Mouse (Mus musculus) kidney, adult 2 months (tissue): Measurements from ENCODE around the gene Gm9837.

ENCODE experiments used
- CTCF ChIP-seq: fragments of 200-500 bp; conservative IDR thresholded peaks from 2 replicates; pipeline ENCODE4 v1.5.1; 2011; ENCODE audit warnings: low read depth, mild to moderate bottlenecking, control low read depth, low read length, moderate library complexity, mixed read lengths; ENCODE audit not compliant: insufficient read depth, insufficient read length
- POLR2A ChIP-seq: fragments of 200-500 bp; IDR thresholded peaks from one replicate; pipeline ENCODE4 v1.6.1; 2011; ENCODE audit warnings: low read depth, low read length, control low read depth

GRCm38 (mm10) chr11:53466231-53466971 lies 3.9 kb downstream of the Gm9837 start:
- no peak for TF ChIP-seq POLR2A
- TF ChIP-seq CTCF, result peak; percentile 69
